Mouse (Mus musculus): ENCODE measurements around the gene Prmt9.

Prmt9 gene

DNA sequence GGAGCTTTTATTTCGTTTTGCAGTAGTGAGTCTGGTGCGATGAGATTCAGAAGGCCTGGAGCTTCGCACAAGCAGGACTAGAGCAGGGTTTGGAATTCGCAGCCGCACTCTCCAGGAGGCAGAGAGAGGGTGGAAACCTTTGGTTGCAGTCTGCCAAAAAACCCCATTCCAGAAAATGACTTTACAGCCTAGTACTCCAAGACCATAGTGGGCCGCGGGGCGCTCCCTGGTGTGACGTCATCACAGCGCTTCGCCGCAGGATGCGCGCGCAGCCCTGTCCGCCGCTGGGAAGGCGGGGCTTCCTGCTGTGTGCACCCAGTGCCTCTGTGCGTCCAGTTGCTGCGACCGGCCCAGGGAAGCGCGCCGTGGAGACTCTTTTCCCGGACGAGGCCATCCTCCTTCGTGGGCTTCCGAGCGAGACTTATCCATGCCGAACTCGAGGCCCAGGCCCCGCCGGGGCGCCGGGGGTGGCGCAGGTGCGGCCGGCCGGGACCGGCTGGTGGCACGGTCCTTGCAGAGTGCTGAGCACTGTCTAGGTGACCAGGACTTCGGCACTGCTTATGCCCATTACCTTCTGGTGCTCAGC is at the start of gene Prmt9:
Gene Prmt9 (plus strand): TSS at position 277 of the 586 bp plus-strand sequence.
- DNase-seq (ENCODE audit: low spot score in 2 of 2): peak; percentile 81 to 93

DNA sequence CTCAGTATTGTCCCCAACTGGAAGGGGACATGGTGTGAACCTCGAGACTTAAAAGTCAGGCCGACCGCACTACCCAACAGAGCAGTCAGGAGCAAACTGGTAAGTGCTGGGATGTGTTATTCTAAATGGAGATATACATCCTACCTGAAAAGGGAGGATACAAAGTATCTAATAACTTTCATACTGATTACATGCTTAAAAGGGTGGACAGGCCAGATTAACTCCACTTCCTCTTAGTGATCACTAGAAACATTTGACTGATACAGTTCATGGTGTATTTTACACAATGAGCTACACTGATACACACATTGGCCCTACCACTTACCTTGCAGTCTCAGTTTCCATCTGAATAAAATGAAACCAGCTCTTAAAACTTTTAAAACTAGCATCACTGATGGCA is 48.9 kb upstream of the Prmt9 start:
- no peak for DNase-seq (ENCODE audit: low spot score in 2 of 2)

DNA sequence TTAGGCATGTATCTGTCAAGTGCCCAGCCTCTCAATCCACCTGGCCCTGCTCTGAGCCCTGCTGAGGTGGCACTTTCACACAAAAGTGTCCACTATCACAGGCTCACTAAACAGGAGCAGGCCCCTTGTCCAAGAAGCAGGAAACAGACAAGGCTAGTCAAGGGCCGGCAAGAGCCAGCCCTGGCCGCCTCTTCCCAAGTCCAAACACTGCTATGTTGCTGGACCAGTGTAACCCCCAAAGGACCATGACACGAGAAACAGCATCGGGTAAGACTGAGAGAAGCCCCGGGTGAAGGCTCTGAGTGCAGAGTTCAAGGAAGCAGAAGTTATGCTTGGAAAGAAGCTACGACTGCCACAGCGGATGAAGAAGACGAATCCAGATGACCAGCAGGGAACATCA is 48.1 kb upstream of the Prmt9 start:
- no peak for DNase-seq (ENCODE audit: low spot score in 2 of 2)

DNA sequence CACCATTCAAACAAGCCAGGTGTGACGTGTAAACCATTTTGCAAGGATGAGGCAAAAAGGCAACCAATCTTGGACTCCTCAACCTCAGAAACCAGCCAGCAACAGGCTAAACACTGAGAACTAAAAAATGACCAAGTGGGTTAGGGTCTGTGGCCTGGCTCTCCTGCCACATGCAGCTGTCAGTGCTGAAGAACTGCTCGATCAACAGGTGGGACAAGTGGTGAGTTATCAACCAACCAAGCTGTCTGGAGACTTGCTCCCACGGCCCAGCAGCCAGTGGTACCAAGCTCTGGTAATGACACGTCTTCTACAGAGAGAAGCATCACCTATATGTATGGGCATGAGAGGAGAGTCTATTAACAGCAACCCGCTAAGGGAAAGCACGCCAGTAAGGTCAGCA is 46.6 kb upstream of the Prmt9 start:
- no peak for DNase-seq (ENCODE audit: low spot score in 2 of 2)

DNA sequence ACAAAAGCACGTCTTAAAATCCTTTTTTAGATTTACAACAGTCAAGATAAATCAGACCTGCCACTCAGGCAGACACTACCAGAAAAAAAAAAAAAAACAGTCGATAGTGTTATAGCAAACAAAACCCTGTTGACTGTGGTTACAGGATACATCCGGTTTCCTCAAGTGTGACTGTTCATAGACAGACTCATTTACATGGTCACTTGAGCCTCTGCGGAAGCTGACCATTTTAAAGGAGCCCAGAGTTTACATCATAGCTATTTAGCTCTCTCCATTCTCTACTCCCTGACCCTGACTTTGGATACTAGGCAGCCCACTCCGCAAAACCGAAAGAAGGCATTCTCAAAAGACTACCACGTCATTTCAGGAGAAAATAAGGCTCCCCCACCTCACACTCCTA is 42.7 kb upstream of the Prmt9 start:
- DNase-seq (ENCODE audit: low spot score in 2 of 2): no peak

DNA sequence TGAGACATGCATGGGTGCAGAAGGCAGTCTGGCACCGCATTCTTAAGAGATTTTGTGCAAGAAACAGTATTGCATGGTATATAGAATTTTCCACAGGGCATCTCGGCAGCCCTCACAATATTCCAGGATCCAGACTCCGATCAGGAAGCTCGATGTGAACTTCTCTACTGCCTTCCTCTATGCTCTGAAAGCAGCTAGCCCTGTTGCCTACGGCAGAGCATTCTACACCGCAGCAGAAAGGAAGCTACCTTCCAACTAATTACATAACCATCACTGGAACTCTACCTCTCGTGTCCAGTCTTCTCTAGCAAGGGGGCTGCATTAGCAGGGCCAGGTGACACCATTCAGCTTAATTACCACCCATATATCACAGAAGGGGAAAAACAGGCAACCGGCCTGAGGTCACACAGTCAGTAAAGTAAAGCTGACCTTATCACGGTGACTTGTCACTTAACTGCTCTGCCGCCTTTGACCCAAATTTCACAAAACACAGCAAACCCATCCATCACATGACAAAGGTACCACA is 41.6 kb upstream of the Prmt9 start:
- no peak for DNase-seq (ENCODE audit: low spot score in 2 of 2)

DNA sequence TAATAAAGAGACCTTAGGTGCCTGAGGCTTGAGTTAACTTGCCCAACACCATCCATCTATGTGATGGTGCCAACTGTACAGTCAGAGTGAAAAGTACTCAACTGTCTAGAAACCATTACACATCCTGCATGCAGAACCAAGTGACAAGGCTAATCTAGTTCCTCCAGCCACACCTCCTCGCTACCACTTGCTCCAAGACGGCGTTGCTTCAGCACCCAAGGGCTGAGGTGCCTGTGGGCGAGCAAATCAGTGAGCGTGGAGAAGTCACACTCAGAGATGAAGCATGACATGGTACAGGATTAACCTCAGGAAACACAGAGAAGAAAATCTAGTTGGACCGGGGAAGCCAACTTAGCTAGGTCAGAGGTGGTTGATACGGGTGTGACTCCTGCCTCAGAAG is 40.2 kb upstream of the Prmt9 start:
- no peak for DNase-seq (ENCODE audit: low spot score in 2 of 2)

DNA sequence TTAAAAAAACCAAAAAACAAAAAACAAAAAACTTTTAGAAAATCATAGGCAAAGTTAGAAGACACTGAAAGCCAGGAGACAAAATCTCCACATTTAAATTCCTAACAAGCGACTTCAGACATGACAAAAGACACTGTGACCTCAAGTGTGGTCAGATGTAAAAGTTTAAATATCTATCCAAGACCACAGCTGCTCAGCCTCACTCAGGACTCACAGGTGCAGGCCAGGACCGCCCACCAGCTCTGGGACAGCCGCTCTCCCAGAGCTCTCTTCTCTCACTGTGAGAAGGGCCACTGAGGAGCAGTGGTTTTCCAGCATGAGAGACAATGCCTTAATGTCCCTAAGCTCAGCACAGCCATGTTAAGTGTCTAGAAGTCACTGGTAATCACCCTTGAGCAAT is 38.8 kb upstream of the Prmt9 start:
- no peak for DNase-seq (ENCODE audit: low spot score in 2 of 2)

DNA sequence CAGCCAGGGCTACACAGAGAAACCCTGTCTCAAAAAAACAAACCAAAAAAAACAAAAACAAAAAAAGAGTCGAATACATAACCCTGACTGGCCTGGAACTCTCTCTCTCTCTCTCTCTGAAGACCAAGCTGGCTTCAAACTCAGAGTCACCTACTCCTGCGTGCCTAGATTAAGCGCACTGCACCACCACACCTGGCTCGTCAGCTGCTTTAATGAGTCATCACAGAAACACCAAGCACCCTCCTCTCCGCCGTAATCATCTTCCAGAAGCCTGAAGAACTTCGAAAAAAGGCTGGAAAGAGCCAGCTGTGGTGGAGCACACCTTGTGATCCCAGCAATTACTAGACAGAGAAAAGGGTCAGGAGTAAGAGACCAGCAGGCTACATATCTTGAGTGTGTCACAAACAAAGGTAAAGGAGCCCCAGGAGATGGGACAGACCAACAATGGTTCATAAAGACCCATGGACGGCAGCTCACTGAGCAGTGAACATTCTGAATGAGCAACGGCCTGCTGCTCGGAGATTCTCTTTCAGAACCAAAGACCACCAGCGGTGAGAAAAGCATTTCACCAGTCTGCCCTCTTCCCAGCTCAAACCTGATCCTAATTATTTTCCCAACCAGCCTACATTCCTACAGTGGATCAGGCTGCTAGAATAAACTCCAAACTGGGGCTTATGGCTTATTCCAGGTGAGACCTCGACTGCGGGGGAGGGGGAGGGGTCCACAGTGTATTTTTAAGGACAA is 37.3 kb upstream of the Prmt9 start:
- DNase-seq (ENCODE audit: low spot score in 2 of 2): no peak

DNA sequence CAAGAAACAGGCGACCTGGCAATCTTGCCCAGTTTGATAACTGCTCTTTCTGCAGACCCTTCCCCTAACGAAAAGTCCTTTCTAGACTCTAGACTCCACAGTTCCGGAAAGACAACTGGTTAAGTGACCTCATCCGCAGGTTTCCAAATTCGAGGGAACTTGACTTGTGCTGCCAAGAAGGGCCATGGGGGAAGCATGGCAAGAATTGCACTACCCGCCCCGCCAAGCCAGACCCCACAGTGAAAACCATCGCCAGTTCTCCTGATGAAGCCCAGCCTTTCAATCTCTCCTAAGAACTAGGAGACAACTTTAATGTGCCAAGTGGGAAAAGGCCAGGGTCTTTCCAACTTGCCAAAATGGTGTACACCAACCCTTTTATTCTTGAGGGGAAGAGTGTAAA is 34.0 kb upstream of the Prmt9 start:
- no peak for DNase-seq (ENCODE audit: low spot score in 2 of 2)

DNA sequence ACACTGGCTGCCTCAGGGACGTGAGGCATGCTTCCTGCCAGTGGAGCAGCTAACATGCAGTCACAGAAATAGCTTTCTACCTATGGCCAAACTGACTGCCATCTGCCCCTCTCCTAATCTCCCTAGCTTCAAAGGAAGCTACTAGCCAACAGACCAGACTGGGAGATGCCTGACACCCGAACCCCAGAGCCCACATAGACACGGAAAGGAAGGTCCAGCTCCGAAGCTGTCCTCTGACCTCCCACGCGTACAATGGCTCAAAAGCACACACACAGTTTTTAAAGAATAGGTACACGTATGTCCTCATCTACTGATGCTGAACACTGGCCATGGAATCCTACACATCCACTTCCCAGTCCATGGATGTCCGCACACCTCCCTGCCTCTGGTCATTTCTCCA is 33.4 kb upstream of the Prmt9 start:
- DNase-seq (ENCODE audit: low spot score in 2 of 2): no peak

DNA sequence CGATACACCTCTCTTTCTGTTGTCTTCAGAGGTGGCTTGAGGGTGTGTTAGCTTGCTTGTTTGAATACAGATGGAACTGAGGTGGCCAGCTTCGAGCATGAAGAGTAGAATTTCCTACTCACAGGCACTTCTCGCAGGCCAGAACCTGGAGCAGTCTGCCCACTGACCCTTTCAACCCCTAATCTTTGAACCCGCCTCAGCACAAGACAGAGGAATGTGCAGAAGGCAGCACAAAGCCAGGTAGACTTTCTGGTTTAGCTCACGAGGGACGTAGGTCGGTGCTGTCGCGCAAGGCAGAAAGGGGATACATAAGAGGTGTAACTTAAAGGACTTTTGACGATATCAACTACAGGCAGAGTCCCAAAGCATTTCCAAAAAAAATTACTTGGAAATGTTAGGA is 32.4 kb upstream of the Prmt9 start:
- no peak for DNase-seq (ENCODE audit: low spot score in 2 of 2)

DNA sequence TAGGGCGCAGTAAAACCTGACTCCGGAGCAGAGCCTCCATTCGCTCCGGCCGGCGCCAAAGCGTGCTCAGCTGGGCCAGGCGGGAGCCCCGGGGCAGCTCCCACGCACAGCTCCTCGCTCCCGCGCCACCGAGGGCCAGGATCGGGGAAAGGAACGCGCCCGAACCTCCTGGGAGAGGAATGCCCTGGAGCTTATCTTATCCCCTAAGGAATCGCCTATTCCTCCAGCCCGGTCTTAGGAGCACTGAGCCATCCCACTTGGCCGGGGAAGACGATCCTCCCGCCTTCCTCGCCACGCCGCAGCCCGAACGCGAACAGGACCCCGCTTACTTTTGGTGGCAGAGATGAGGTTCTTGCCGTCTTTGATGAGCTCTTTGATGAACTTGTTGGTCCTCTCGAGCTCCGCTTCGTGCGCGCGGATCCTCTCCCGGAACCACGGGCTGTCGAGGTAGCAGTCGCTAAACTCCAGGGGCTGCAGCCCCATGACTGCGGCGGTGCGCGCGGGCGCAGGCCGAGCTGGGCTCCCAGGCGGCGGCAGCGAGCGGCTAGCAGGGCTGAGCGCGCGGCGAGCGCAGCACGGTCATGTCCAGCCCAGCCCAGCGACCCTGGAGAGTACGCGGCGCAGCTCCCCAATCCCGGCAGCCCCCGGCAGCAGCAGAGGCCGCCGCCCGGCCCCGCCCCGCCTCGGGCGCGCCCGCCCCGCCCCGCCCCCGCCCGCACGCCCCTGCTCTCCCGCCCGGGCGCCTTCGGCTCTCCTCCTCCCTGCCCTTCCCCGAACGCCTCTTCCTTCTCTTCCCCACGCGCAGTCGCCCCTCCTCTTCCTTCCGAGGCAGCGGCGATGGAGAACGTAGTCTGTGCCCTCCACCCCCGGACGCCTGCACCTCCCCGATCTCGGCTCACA is 31.6 kb upstream of the Prmt9 start, which contains the start of gene Arhgap10:
Gene Arhgap10 (minus strand): TSS at position 653 of the 900 bp plus-strand sequence.
- DNase-seq (ENCODE audit: low spot score in 2 of 2): peak in 1 of 2 experiments; percentile 47

DNA sequence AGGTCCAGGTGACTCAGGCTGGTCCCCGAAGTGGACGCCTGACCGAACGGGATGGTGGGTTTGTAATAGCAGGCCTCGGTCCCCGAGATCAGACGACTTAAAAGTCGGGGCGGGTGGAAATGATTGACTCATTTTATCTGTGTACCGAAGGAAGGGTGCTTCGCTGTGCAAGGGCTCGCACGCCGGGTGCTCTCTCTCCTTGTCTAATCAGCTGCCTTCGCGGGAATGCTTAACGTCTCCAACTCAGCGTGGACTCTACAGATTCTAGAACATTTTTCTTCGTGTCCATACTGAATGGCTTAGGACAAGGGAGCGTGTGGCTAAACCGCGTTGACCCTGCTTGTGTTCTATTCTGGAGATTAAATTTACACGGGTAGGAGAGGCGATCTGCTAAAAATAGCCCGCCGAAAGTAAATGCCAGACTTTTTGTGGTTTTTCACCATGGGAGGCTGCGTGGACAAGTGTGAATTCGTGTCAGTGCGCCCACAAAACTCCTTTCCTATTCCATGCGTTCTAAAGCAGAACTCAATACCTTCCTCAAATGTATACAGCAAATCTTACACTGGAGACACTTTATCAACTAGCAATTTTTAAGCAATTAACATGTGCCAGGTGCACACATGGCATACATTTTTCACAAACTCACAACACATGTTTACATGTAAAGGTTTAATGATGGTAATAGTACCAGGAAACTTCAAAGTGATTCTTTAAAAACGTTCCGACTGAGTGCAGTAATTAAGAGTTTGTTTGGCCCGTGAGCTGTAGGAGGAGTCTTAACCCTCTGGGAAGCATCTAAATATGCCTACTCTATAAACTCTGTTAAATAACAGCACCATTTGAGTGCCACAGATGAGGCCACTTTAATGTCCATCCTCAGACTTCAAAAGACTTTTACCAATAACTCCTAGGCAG is 30.7 kb upstream of the Prmt9 start:
- DNase-seq (ENCODE audit: low spot score in 2 of 2): peak; percentile 35 to 69

DNA sequence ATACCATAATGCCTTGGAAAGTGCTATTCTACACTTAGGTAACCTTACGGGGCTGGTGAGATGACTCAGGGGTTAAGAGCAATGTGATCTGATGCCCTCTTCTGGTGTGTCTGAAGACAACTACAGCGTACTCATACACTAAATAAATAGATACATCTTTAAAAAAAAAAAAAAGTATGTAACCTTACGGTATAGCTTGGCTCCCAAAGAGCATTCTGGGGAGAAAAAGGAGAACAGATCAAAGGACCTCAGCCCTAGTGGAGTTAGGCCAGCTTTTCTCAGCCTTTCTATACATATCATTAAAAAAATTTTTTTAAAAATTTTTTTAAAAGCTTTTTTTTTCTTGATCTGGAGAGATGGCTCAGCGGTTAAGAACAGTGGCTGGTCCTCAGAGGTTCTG is 28.6 kb upstream of the Prmt9 start:
- no peak for DNase-seq (ENCODE audit: low spot score in 2 of 2)

DNA sequence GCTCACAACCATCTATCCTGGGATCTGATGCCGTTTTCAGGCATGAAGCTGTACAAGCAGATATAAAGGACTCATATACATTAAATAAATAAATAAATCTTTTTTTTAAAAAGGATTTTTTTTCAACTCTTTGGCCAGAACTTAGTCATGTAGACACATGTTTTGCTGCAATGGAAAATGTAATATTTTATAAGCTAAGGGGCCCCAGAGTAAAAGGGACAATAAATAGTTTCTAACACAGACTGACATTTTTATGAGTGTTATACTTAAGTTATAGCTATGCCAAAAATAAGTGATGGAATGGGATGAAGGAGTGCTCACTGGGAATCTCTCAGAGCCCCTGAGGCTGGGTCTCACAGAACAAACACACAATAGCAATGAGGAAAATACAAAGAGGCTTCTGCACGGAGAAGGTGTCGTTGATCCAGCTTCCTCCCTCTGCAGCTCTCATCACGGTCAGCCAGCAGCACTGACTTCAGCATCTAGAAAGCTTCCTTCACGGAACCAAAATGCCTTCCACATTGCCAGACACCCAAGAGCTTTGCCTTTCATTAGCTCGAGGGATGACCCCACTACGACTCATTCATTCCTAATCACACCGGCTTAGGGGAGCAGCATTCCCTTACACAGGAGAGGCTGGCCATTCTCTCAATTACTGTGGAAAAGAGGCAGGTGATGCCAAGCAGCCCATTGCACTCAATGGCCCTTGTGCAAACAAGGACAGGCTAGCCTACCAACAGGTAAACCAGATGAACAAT is 28.0 kb upstream of the Prmt9 start:
- DNase-seq (ENCODE audit: low spot score in 2 of 2): no peak

DNA sequence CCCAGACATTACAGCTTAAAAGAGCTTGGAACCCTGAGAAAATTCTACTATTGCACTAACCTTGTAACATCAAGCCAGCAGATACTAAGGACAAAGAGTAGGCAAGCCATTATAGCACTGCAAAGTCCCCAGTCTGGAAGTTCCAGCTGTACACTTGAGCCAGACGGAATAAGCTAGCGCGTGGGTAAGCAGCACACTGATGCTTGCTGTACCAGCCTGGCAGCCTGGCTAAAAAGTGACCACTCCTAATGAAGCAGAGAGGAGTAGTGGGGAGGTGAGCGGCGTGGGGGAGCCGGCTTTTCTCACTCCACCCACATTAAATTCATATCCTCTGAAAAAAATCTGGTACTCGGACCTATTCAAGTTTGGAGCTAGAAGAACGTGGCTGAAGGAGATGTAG is 26.2 kb upstream of the Prmt9 start:
- no peak for DNase-seq (ENCODE audit: low spot score in 2 of 2)

DNA sequence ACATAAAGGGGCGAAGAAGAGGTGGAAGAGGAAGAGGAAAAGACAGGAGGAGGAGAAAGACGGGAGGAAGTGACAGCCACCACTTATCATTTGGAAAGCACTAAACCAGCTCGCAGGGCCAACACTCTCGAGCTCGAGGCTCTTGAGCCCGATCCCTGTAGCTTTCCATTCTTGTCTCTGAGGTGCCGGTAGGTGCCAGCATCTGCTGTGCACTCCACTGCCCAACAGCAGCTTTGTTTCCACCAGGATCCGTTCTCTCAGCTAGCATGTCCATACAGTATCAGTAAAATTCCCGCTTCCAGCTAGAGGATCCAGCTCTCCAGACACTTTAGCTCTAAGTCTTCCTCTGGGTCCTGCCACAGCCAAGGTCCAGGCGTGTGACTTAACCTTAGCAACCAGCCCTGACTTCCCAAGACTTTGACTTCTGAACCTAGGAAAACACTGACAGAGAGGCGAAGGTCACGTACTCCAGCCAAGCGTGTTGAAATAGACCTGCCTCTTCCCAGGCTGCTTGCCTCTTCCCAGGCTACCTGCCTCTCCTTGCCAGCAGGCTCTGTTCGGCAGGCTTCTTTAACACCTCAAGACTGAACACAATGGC is 25.1 kb upstream of the Prmt9 start:
- DNase-seq (ENCODE audit: low spot score in 2 of 2): no peak

DNA sequence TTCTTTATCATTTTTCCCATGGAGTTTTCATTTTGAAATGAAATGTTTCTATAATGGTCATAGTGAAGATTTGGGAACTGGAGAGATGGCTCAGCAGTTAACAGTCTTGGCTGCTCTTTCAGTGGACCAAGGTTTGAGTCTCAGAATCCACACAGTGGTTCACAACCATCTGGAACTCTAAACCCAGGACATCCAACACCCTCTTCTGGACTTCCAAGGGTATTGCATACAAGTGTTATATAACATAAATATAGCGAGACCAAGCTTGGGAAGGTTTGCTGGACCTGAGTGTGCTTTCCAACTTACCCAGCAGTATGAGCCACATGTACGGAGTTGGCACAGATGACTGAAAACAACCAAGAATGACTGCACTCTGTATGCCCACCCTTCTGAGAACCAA is 24.3 kb upstream of the Prmt9 start:
- DNase-seq (ENCODE audit: low spot score in 2 of 2): no peak

DNA sequence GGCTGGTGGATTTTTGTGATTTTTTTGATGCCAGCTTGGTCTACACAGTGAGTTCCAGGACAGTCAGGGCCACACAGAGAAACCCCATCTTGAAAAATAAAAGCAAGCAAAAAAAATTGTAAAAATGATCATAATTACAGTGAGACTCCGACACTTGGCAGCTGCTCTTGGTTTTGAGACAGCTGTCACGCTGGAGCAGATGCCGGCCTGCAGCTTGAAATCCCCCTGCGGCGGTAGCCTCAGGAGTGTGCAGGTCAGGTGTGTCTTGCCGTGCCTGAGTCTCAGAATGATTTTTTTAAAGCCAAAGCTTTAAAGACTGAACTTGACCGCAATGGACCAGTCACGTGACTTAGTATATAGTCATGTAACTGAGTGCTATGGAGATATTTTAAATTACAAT is 23.1 kb upstream of the Prmt9 start:
- DNase-seq (ENCODE audit: low spot score in 2 of 2): no peak
